Mouse (Mus musculus) heart, adult 2 months (tissue): ENCODE results near the gene Gm26920. TPM values are rescaled to one million over a fixed set of nuclear protein-coding genes. Genes with fewer than 3 reads are reported as not detected.

Experiments used
- DNase-seq, 2 experiments: peaks; one replicate each; pipeline ENCODE4 v3.0.0; 2021
- H3K27ac ChIP-seq: fragments of 200-600 bp; 2 replicates; pipeline ENCODE4 v1.8.1; 2022
- H3K27me3 ChIP-seq: fragments of 200-500 bp; 2 replicates; pipeline ENCODE4 v1.6.1; 2012; ENCODE audit warnings: mild to moderate bottlenecking, low read length, inconsistent platforms, mixed read lengths; ENCODE audit not compliant: control insufficient read depth, insufficient read depth
- H3K36me3 ChIP-seq: fragments of 200-500 bp; 2 replicates; pipeline ENCODE4 v1.6.1; 2012; ENCODE audit warnings: low read length, inconsistent platforms; ENCODE audit not compliant: control insufficient read depth, insufficient read depth
- H3K4me1 ChIP-seq: fragments of 200-500 bp; 2 replicates; pipeline ENCODE4 v1.6.1; 2011; ENCODE audit warnings: low read length; ENCODE audit not compliant: control insufficient read depth, insufficient read depth
- H3K4me3 ChIP-seq: fragments of 200-600 bp; 2 replicates; pipeline ENCODE4 v1.8.1; 2022
- H3K79me2 ChIP-seq: fragments of 200-500 bp; replicated peaks from 2 replicates; pipeline ENCODE4 v1.6.1; 2012; ENCODE audit warnings: mild to moderate bottlenecking, inconsistent platforms, low read length, moderate library complexity, mixed read lengths; ENCODE audit not compliant: control insufficient read depth, insufficient read depth
- H3K9ac ChIP-seq: fragments of 200-500 bp; 2 replicates; pipeline ENCODE4 v1.6.1; 2012; ENCODE audit warnings: low read depth, mild to moderate bottlenecking, control low read depth, inconsistent platforms, low read length, mixed read lengths
- CTCF ChIP-seq: fragments of 200-600 bp; IDR thresholded peaks from 2 replicates; pipeline ENCODE4 v1.8.1; 2022; ENCODE audit warnings: antibody characterized with exemption, mild to moderate bottlenecking, moderate library complexity
- EP300 ChIP-seq: fragments of 200-500 bp; IDR thresholded peaks from 2 replicates; pipeline ENCODE4 v1.6.1; 2011; ENCODE audit warnings: low read depth, low read length, control low read depth; ENCODE audit not compliant: insufficient read depth
- POLR2A ChIP-seq: fragments of 200-500 bp; IDR thresholded peaks from 2 replicates; pipeline ENCODE4 v1.6.1; 2011; ENCODE audit warnings: mild to moderate bottlenecking, low read depth, low read length, control low read depth; ENCODE audit not compliant: insufficient read depth
- WGBS: fragments of 180-500 bp; shearing (Covaris S2); methylation state at CpG from one replicate; pipeline ENCODE4 v1.1.7; 2018; 5-methylcytosine and 5-hydroxymethylcytosine counted together
- intact Hi-C: fragments of 180-260 bp; cut with DNase I; formaldehyde crosslinking; loops from one replicate; pipeline ENCODE4 v1.15.1; 2025
- long read RNA-seq: library from polyadenylated mRNA; stranded (forward); transcript quantifications from one replicate; pipeline ENCODE4 v2.0.0, GENCODE M21; 2021
- polyA plus RNA-seq: library from polyadenylated mRNA; depleted of rRNA; stranded (reverse); fragments of >200 nt; gene quantifications from 2 replicates; pipeline ENCODE4 v1.2.3, GENCODE M21; 2012; rRNA removed
- total RNA-seq, 2 experiments: library from RNA; stranded (reverse); gene quantifications; 2 replicates each; pipeline ENCODE4 v1.2.3; 2021

The Gm26920 gene
- under 1 TPM in 1 of 2 experiments, not detected in 1; 0.84 TPM for total RNA-seq
- not detected in 2 replicates for polyA plus RNA-seq
- long read RNA-seq, result 0 reads

DNA sequence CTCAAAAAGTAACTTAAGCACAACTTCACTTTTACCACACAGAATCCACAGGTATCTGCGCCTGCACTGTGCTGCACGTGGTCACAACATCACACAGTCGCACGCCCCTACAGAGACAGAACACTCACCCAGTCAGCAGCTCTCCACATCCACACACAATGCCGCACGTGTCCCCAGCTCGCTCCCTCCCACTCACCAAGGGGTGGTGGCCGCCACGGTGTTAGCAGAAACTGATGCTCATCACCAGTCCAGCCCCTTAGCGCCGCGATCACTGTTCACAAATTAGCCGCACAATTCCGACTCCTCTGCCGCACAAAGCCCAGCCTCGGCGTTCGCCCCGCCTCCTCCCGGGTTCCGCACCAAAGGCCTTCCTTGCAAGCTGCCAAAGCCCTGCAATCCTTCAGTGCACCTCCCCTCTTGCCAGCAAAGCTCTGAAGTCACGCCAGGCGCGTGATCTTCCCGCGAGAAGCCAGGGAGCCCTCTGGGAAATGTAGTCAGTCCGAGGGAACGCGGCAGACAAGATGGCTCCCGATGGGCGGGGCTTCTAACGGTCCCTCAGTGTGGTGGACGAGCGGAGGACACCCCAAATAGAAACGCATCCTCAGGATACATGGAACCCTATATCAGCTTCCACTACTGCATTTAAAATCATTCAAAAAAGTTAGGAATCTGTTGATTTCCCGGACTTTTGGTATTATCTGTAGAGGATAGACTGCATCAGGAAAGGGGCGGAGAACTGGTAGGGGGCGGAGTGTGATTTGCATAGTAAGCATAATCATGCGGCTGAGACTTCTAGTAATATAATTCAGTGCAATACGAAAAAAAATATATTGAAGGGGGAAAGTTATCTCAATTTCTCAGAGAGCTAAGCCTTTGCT is at the start of gene Gm26920, which contains the start of gene Zfp566:
TSS of gene Gm26920 (minus strand) at position 319 of the 878 bp plus-strand sequence.
TSS of gene Zfp566 (minus strand) at position 436 of the 878 bp plus-strand sequence.
- intact Hi-C loops, result loop anchor here (2.0 to 5.0 kb wide), 2 partner anchors 40 to 183 kb away; partner anchors contain the start of genes Zfp14, Zfp27 and Zfp383
- WGBS, result under 1% methylated on average over 40 of the region's 40 CpGs
- Histone ChIP-seq H3K9ac (peak within 1 kb of the TSS; percentile 67), H3K79me2 (no peaks in the 10 kb centered on the region), H3K4me1 (peaks cover 3% of the 10 kb centered on the region), H3K27ac (peak within 1 kb of the TSS; percentile 73), H3K4me3 (peak within 1 kb of the TSS; percentile 86), H3K36me3 (no peaks in the 10 kb centered on the region), H3K27me3 (no peaks in the 10 kb centered on the region)
- TF ChIP-seq POLR2A, result peak; percentile 85
- TF ChIP-seq EP300, result peak; percentile 70; the same call in 1 of the 2 replicates
- TF ChIP-seq CTCF, result no peak
- DNase-seq, result peak; percentile 96 to 97

DNA sequence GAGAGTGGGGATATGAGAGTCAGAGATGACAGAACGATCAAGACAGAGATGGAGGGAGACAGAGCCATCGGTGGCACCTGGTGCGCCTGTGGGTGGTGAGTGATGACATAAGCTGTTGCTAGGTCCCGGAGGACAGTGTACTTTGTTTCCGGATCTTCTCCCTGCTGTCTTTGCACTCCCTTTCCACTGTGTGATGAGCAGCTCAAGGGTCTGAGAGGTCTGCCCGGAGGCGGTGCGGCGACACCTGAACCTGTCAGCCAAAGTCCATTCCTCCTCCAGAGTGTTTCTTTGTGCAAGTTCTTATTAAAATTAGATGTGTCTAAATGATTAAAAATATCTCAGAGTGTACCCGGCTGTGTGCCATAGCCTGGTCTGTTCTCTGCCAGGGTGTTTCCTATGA is 46.6 kb upstream of the Gm26920 start:
- Histone ChIP-seq H3K27me3 (no peaks in the 10 kb centered on the region), H3K79me2 (no peaks in the 10 kb centered on the region), H3K36me3 (peaks cover 2% of the 10 kb centered on the region; the same call in 1 of the 2 replicates), H3K27ac (no peak overlapping the region), H3K9ac (no peak overlapping the region), H3K4me1 (no peaks in the 10 kb centered on the region), H3K4me3 (no peak overlapping the region)
- TF ChIP-seq EP300, result no peak
- no peak for TF ChIP-seq CTCF
- TF ChIP-seq POLR2A, result no peak
- DNase-seq, result no peak
- intact Hi-C loops, result no loop called here
- WGBS, result 91% methylated on average over 10 of the region's 10 CpGs

DNA sequence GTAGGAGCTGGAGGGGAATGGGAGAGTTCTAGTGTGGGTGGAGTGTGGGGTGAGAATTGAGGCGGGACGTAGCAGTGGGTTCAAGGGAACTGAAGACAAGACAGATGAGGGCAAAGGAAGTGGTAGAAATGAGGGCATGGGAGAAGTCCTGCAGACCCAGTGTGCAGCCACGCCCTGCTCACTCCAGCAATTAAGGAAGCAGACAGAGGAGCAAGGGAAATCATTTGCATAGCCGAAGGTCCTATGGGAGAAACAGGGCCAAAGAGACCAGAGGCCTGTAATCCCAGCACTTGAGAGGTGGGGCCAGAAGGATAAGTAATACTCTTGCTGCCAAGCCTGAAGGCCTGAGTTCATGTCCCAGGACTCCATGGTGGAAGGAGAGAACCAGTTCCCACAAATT is 42.2 kb upstream of the Gm26920 start:
- no peak for DNase-seq
- Histone ChIP-seq H3K27ac (no peak overlapping the region), H3K9ac (no peak overlapping the region), H3K36me3 (peaks cover 2% of the 10 kb centered on the region; the same call in 1 of the 2 replicates), H3K4me1 (no peaks in the 10 kb centered on the region), H3K4me3 (no peak overlapping the region), H3K27me3 (no peaks in the 10 kb centered on the region), H3K79me2 (no peaks in the 10 kb centered on the region)
- no peak for TF ChIP-seq EP300
- no peak for TF ChIP-seq POLR2A
- TF ChIP-seq CTCF, result no peak
- intact Hi-C loops, result no loop called here
- 95% methylated on average over 4 of the region's 4 CpGs for WGBS

DNA sequence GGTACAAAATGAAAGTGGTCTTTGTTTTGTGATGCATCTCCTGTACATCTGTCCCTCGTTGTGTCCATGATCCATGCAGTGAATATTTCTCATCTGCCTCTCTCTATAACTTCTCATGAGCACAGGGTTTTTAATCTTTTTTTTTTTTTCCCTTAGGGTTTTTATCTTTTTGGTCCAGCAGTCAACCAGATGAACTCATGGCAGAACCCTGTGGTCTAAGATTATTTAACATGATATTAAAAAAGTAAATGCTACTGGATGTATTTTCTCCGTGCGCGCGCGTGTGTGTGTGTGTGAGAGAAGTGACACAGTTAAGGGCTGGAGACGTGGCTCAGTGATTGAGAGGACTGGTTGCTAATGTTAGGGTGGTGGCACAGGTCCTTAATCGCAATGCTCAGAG is 39.7 kb upstream of the Gm26920 start:
- H3K36me3 ChIP-seq, result peaks cover 2% of the 10 kb centered on the region; the same call in 1 of the 2 replicates
- intact Hi-C loops, result no loop called here
- H3K79me2 ChIP-seq, result no peaks in the 10 kb centered on the region
- TF ChIP-seq CTCF, result no peak
- no peak for TF ChIP-seq POLR2A
- TF ChIP-seq EP300, result no peak
- no peak overlapping the region for H3K27ac ChIP-seq
- WGBS, result 96% methylated on average over 8 of the region's 8 CpGs
- H3K27me3 ChIP-seq, result no peaks in the 10 kb centered on the region
- no peak overlapping the region for H3K4me3 ChIP-seq
- H3K9ac ChIP-seq, result no peak overlapping the region
- no peak for DNase-seq
- no peaks in the 10 kb centered on the region for H3K4me1 ChIP-seq

DNA sequence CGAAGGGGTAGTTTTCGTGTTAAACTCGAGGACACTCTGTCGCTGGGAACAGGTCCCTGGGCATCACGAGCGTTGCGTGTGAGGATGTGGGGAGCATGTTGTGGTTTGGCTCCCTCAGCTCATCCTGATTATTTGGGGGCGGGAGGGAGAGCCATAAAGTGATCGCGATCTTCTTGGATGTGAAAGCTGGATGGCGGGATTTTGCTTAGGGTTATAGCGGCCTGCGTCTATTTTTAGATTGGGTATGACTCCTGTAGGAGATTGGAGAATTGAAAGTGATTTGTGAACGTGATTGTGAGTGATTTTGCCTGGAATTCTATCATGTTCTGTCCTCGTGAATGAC is 31.9 kb upstream of the Gm26920 start:
- Histone ChIP-seq H3K36me3 (no peaks in the 10 kb centered on the region), H3K27ac (peak overlapping the region; percentile 85), H3K4me1 (no peaks in the 10 kb centered on the region), H3K4me3 (peak overlapping the region; percentile 89), H3K79me2 (no peaks in the 10 kb centered on the region), H3K27me3 (no peaks in the 10 kb centered on the region), H3K9ac (peak overlapping the region; percentile 61)
- DNase-seq, result no peak
- 1% methylated on average over 15 of the region's 15 CpGs for WGBS
- intact Hi-C loops, result loop anchor here (5.0 kb wide), 2 partner anchors 35 to 95 kb away; no protein-coding TSS in a partner anchor
- TF ChIP-seq CTCF, result no peak
- no peak for TF ChIP-seq POLR2A
- TF ChIP-seq EP300, result no peak
